Mouse (Mus musculus): ENCODE data around the gene Btbd3. TPM values are rescaled to one million over a fixed set of nuclear protein-coding genes. Genes with fewer than 3 reads are reported as not detected.

Gene Btbd3
- polyA plus RNA-seq, 1 experiment: 3.2 TPM

- Histone ChIP-seq H3K4me1 (replicated peaks; ENCODE audit: control insufficient read depth, insufficient read depth, low read length) (no peaks in the 10 kb centered on the region), H3K27ac (ENCODE audit: control insufficient read depth, insufficient read depth, low read length) (no peak overlapping the region), H3K27me3 (ENCODE audit: control insufficient read depth, insufficient read depth, low read length) (no peaks in the 10 kb centered on the region), H3K36me3 (ENCODE audit: control insufficient read depth, insufficient read depth, low read length) (no peaks in the 10 kb centered on the region), H3K4me3 (ENCODE audit: control insufficient read depth, insufficient read depth, low read length) (no peak overlapping the region)
- no peak for TF ChIP-seq POLR2A (IDR thresholded peaks at IDR 0.05; ENCODE audit: control insufficient read depth, extremely low read depth, insufficient read depth, low read length, poor library complexity)
- no peak for TF ChIP-seq CTCF (IDR thresholded peaks at IDR 0.05; ENCODE audit: borderline replicate concordance, control insufficient read depth, extremely low read depth, insufficient read depth, low read length, poor library complexity)
- 87% methylated on average over 2 of the region's 2 CpGs for WGBS
- no peak for DNase-seq
Measured at GRCm38 (mm10) chr2:138247986-138248385, 8.4 kb upstream of the Btbd3 start.

DNA sequence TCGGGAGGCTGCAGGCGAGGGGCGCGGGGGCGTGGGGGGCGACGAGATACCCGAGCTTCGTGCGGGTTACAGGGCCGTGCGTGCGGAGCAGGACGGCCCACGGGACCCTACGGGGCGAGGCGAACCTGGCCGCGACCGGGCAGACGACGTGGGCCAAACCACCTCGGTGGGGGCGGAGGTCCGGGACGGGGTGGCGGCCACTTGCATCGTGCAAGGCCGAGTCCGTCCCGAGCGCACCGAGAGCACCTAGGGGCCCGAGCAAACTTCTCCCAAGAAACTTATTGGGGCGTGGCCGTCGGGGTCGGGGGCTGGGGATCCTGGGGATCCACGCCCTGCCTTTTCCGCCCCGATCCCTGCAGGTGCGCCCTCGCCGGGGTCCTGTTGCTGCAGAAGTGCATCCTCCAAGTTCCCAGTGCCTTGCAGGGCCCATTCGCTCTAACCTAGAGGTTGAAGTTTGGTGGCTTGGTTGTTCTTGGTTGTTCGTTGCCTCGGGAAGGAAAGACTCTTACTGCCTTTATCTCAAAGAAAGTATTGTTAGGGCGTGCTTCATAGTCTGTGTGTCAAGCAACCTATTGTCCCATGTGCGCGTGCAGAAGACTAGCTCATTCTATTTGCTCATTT, 596 bp downstream of the Btbd3 start:
- TF ChIP-seq POLR2A (IDR thresholded peaks at IDR 0.05; ENCODE audit: control insufficient read depth, extremely low read depth, insufficient read depth, low read length, poor library complexity) (no peak), CTCF (IDR thresholded peaks at IDR 0.05; ENCODE audit: borderline replicate concordance, control insufficient read depth, extremely low read depth, insufficient read depth, low read length, poor library complexity) (no peak)
- WGBS: 1% methylated on average over 49 of the region's 51 CpGs

GRCm38 (mm10) chr2:138257692-138258315, 1.4 kb downstream of the Btbd3 start:
- Histone ChIP-seq H3K4me3 (ENCODE audit: control insufficient read depth, insufficient read depth, low read length) (no peak overlapping the region), H3K27ac (ENCODE audit: control insufficient read depth, insufficient read depth, low read length) (no peak overlapping the region), H3K27me3 (ENCODE audit: control insufficient read depth, insufficient read depth, low read length) (no peaks in the 10 kb centered on the region), H3K36me3 (ENCODE audit: control insufficient read depth, insufficient read depth, low read length) (no peaks in the 10 kb centered on the region), H3K4me1 (replicated peaks; ENCODE audit: control insufficient read depth, insufficient read depth, low read length) (peaks cover 3% of the 10 kb centered on the region; the same call in 1 of the 2 replicates)
- WGBS: 4% methylated on average over 10 of the region's 10 CpGs
- DNase-seq: peak; percentile 56
- TF ChIP-seq POLR2A (IDR thresholded peaks at IDR 0.05; ENCODE audit: control insufficient read depth, extremely low read depth, insufficient read depth, low read length, poor library complexity): no peak
- no peak for TF ChIP-seq CTCF (IDR thresholded peaks at IDR 0.05; ENCODE audit: borderline replicate concordance, control insufficient read depth, extremely low read depth, insufficient read depth, low read length, poor library complexity)

More for the DNA sequence above, 596 bp downstream of the Btbd3 start:
- Histone ChIP-seq H3K27ac (ENCODE audit: control insufficient read depth, insufficient read depth, low read length) (no peak overlapping the region), H3K27me3 (ENCODE audit: control insufficient read depth, insufficient read depth, low read length) (no peaks in the 10 kb centered on the region), H3K36me3 (ENCODE audit: control insufficient read depth, insufficient read depth, low read length) (no peaks in the 10 kb centered on the region), H3K4me1 (replicated peaks; ENCODE audit: control insufficient read depth, insufficient read depth, low read length) (peaks cover 3% of the 10 kb centered on the region; the same call in 1 of the 2 replicates), H3K4me3 (ENCODE audit: control insufficient read depth, insufficient read depth, low read length) (peak overlapping the region; percentile 49)
- DNase-seq: peak; percentile 41

DNA sequence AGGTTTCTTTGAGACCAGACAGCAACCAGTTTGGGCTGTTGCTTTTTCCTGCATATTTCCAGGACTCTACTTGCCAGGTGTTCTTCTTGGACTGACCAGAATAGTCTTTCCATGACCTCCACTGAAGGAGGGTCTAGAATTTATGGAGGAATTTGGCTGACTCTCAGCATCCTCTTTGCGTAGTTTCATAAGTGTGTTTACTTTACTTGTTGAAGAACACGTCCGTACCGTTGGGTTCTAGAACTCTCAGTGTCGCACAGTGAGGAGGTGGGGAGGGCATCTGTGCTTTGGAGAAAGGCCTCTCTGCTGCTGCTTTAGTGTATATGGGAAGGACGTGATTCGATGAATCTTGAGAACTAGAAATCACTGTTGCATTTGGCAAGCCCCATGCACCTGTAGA, 4.8 kb downstream of the Btbd3 start:
- WGBS: 92% methylated on average over 7 of the region's 7 CpGs
- H3K27me3 ChIP-seq (ENCODE audit: control insufficient read depth, insufficient read depth, low read length): no peaks in the 10 kb centered on the region
- H3K27ac ChIP-seq (ENCODE audit: control insufficient read depth, insufficient read depth, low read length): no peak overlapping the region
- H3K36me3 ChIP-seq (ENCODE audit: control insufficient read depth, insufficient read depth, low read length): no peaks in the 10 kb centered on the region
- DNase-seq: no peak
- no peak for TF ChIP-seq CTCF (IDR thresholded peaks at IDR 0.05; ENCODE audit: borderline replicate concordance, control insufficient read depth, extremely low read depth, insufficient read depth, low read length, poor library complexity)
- no peak for TF ChIP-seq POLR2A (IDR thresholded peaks at IDR 0.05; ENCODE audit: control insufficient read depth, extremely low read depth, insufficient read depth, low read length, poor library complexity)
- no peak overlapping the region for H3K4me3 ChIP-seq (ENCODE audit: control insufficient read depth, insufficient read depth, low read length)
- peaks cover 3% of the 10 kb centered on the region; the same call in 1 of the 2 replicates for H3K4me1 ChIP-seq (replicated peaks; ENCODE audit: control insufficient read depth, insufficient read depth, low read length)

- Histone ChIP-seq H3K4me1 (replicated peaks; ENCODE audit: control insufficient read depth, insufficient read depth, low read length) (no peaks in the 10 kb centered on the region), H3K36me3 (ENCODE audit: control insufficient read depth, insufficient read depth, low read length) (no peaks in the 10 kb centered on the region), H3K27ac (ENCODE audit: control insufficient read depth, insufficient read depth, low read length) (no peak overlapping the region), H3K27me3 (ENCODE audit: control insufficient read depth, insufficient read depth, low read length) (no peaks in the 10 kb centered on the region), H3K4me3 (ENCODE audit: control insufficient read depth, insufficient read depth, low read length) (no peak overlapping the region)
- 83% methylated on average over 11 of the region's 11 CpGs for WGBS
- no peak for DNase-seq
- TF ChIP-seq POLR2A (IDR thresholded peaks at IDR 0.05; ENCODE audit: control insufficient read depth, extremely low read depth, insufficient read depth, low read length, poor library complexity) (no peak), CTCF (IDR thresholded peaks at IDR 0.05; ENCODE audit: borderline replicate concordance, control insufficient read depth, extremely low read depth, insufficient read depth, low read length, poor library complexity) (no peak)
Measured at GRCm38 (mm10) chr2:138262885-138263284, 6.5 kb downstream of the Btbd3 start.

DNA sequence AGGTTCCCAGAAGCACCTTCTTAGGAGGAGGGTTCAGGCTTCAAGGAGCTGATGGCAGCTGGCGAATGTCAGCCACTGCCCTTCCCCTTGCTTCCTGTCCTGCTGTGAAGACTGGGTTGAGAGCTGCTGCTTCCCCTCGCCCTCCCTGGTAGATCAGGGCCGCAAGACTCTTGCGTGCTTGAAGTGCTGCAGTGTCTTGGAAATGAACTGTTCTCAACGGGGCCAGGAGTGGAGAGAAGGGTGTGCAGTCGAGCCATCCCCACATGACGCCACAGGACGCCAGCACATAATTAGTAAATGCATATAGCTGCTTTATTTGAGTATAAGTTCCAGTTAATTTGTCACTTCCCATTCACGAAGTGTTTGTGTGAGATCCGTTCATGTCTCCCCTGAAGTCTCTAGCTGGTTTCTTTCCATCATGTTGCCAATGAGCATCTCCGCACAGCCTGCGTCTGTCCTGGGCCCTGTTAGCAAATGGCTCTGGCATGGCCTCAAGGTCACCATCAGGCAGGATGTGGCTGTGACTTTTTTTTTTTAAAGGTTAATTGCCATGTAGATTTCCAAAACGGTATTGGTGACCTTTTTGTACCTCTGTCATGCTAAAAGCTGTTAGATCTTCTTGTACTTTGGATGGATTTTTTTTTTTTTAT, 9.1 kb downstream of the Btbd3 start:
- Histone ChIP-seq H3K27ac (ENCODE audit: control insufficient read depth, insufficient read depth, low read length) (no peak overlapping the region), H3K27me3 (ENCODE audit: control insufficient read depth, insufficient read depth, low read length) (no peaks in the 10 kb centered on the region), H3K4me3 (ENCODE audit: control insufficient read depth, insufficient read depth, low read length) (no peak overlapping the region), H3K4me1 (replicated peaks; ENCODE audit: control insufficient read depth, insufficient read depth, low read length) (no peaks in the 10 kb centered on the region), H3K36me3 (ENCODE audit: control insufficient read depth, insufficient read depth, low read length) (no peaks in the 10 kb centered on the region)
- no peak for TF ChIP-seq POLR2A (IDR thresholded peaks at IDR 0.05; ENCODE audit: control insufficient read depth, extremely low read depth, insufficient read depth, low read length, poor library complexity)
- TF ChIP-seq CTCF (IDR thresholded peaks at IDR 0.05; ENCODE audit: borderline replicate concordance, control insufficient read depth, extremely low read depth, insufficient read depth, low read length, poor library complexity): no peak
- peak; percentile 53 for DNase-seq
- WGBS: 22% methylated on average over 13 of the region's 13 CpGs
